Mouse (Mus musculus) naive thymus-derived CD4-positive, alpha-beta T cell, adult 2 months (primary cell): ENCODE measurements around the gene Ndufs2.

Experiments
- DNase-seq: peaks from one replicate; pipeline ENCODE4 v3.0.0-alpha.2; 2011; ENCODE audit warnings: low read depth

Gene Ndufs2

GRCm38 (mm10) chr1:171231844-171232243, 19.3 kb downstream of the Ndufs2 start:
- no peak for DNase-seq

- no peak for DNase-seq
Observed at GRCm38 (mm10) chr1:171230215-171230614, 21.0 kb downstream of the Ndufs2 start.

GRCm38 (mm10) chr1:171229750-171230149, 21.4 kb downstream of the Ndufs2 start:
- DNase-seq = no peak

- no peak for DNase-seq
Observed at GRCm38 (mm10) chr1:171227879-171228278, 23.3 kb downstream of the Ndufs2 start.

GRCm38 (mm10) chr1:171226780-171227179, 24.4 kb downstream of the Ndufs2 start:
- DNase-seq = no peak

GRCm38 (mm10) chr1:171224857-171225256, 26.3 kb downstream of the Ndufs2 start, which contains the start of gene Apoa2:
Gene Apoa2, plus strand, starts transcription at chr1:171225054.
- DNase-seq = no peak

GRCm38 (mm10) chr1:171223796-171224195, 27.4 kb downstream of the Ndufs2 start:
- no peak for DNase-seq

- peak; percentile 46 for DNase-seq
Observed at GRCm38 (mm10) chr1:171223168-171223567, 28.0 kb downstream of the Ndufs2 start.

GRCm38 (mm10) chr1:171222238-171223155, 28.7 kb downstream of the Ndufs2 start, which contains the start of gene Tomm40l:
Gene Tomm40l, minus strand, starts transcription at chr1:171222514.
- DNase-seq = peak; percentile 96

GRCm38 (mm10) chr1:171221281-171222193, 29.7 kb downstream of the Ndufs2 start:
- DNase-seq = peak; percentile 42

- DNase-seq = peak; percentile 89
Observed at GRCm38 (mm10) chr1:171220871-171221270, 30.3 kb downstream of the Ndufs2 start.

- DNase-seq = no peak
Observed at GRCm38 (mm10) chr1:171216241-171216955, 34.8 kb downstream of the Ndufs2 start.

GRCm38 (mm10) chr1:171213801-171214496, 37.2 kb downstream of the Ndufs2 start, which contains the start of gene Nr1i3:
Gene Nr1i3, plus strand, starts transcription at chr1:171213970.
- no peak for DNase-seq

GRCm38 (mm10) chr1:171212854-171213253, 38.3 kb downstream of the Ndufs2 start:
- DNase-seq = no peak

- no peak for DNase-seq
Observed at GRCm38 (mm10) chr1:171209409-171209808, 41.8 kb downstream of the Ndufs2 start.

GRCm38 (mm10) chr1:171205704-171206493, 45.3 kb downstream of the Ndufs2 start:
- DNase-seq = no peak

GRCm38 (mm10) chr1:171204249-171204644, 46.9 kb downstream of the Ndufs2 start:
- DNase-seq = no peak

GRCm38 (mm10) chr1:171203471-171204248, 47.5 kb downstream of the Ndufs2 start:
- DNase-seq = no peak

- DNase-seq = no peak
Observed at GRCm38 (mm10) chr1:171200769-171201168, 50.4 kb downstream of the Ndufs2 start.
